Mouse (Mus musculus) heart, adult 2 months (tissue): ENCODE data around the gene Gm5965.

Source experiments
- CTCF ChIP-seq: fragments of 200-600 bp; IDR thresholded peaks from 2 replicates; pipeline ENCODE4 v1.8.1; 2022; ENCODE audit warnings: antibody characterized with exemption, mild to moderate bottlenecking, moderate library complexity
- EP300 ChIP-seq: fragments of 200-500 bp; IDR thresholded peaks from 2 replicates; pipeline ENCODE4 v1.6.1; 2011; ENCODE audit warnings: low read depth, low read length, control low read depth; ENCODE audit not compliant: insufficient read depth
- POLR2A ChIP-seq: fragments of 200-500 bp; IDR thresholded peaks from 2 replicates; pipeline ENCODE4 v1.6.1; 2011; ENCODE audit warnings: mild to moderate bottlenecking, low read depth, low read length, control low read depth; ENCODE audit not compliant: insufficient read depth

DNA sequence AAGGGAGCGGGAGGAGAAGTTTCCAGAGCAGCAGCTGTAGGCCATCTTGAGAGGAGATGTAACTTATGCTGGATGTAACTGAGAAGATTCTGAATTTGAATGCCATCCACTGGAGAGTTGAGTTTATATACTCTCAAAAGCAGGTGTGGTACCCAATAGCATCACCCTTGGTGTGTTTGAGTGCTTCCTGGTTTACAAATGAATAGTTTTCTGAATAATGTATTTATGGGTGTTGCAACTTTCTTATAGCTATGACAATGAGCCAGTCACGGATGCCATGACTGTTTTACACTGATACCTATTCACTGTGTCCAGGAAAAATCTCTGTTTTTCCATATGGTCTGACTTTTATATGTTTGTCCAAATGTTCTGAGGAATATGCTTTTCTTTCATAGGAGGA lies 3.6 kb upstream of the Gm5965 start, which contains the start of gene 2310057N15Rik:
- TF ChIP-seq CTCF (no peak), EP300 (no peak), POLR2A (no peak)
